Mouse (Mus musculus): ENCODE measurements around the gene Skil. TPM values are rescaled to one million over a fixed set of nuclear protein-coding genes. Genes with fewer than 3 reads are reported as not detected.

Gene Skil
- polyA plus RNA-seq, 1 experiment from 2014 or later: 60.1 TPM

- peak; percentile 78 for DNase-seq (ENCODE audit: low spot score)
- no peaks in the 10 kb centered on the region for H3K9me3 ChIP-seq (ENCODE audit: control insufficient read depth, low read length)
- H3K4me2 ChIP-seq (ENCODE audit: low read depth): no peak overlapping the region
- 16% methylated on average over 14 of the region's 14 CpGs for WGBS
- H3K4me1 ChIP-seq (ENCODE audit: control insufficient read depth, insufficient read depth, low read length): no peaks in the 10 kb centered on the region
- H3K36me3 ChIP-seq (ENCODE audit: control insufficient read depth, insufficient read depth, low read length): no peaks in the 10 kb centered on the region
- H3K9ac ChIP-seq (ENCODE audit: low read length): no peak overlapping the region
- ATAC-seq (ENCODE audit: insufficient read depth, low FRiP score, low TSS enrichment): peak; percentile 68
- H3K27me3 ChIP-seq (ENCODE audit: control insufficient read depth, insufficient read depth, low read length): no peaks in the 10 kb centered on the region; the same call in 1 of the 2 replicates
- no peak overlapping the region for H3K4me3 ChIP-seq (ENCODE audit: low read depth, low read length)
- H3K27ac ChIP-seq (ENCODE audit: low read depth, low read length): no peak overlapping the region
These were observed 50.9 kb downstream of the Skil start for GRCm38 (mm10) chr3:31145641-31146290.

- H3K9ac ChIP-seq (ENCODE audit: low read length): no peak overlapping the region
- H3K36me3 ChIP-seq (ENCODE audit: control insufficient read depth, insufficient read depth, low read length): no peaks in the 10 kb centered on the region
- DNase-seq (ENCODE audit: low spot score) (no peak), ATAC-seq (ENCODE audit: insufficient read depth, low FRiP score, low TSS enrichment) (no peak)
- no peaks in the 10 kb centered on the region for H3K4me1 ChIP-seq (ENCODE audit: control insufficient read depth, insufficient read depth, low read length)
- no peak overlapping the region for H3K4me2 ChIP-seq (ENCODE audit: low read depth)
- H3K27me3 ChIP-seq (ENCODE audit: control insufficient read depth, insufficient read depth, low read length): no peaks in the 10 kb centered on the region; the same call in 1 of the 2 replicates
- 88% methylated on average over 7 of the region's 7 CpGs for WGBS
- H3K9me3 ChIP-seq (ENCODE audit: control insufficient read depth, low read length): no peaks in the 10 kb centered on the region
- H3K27ac ChIP-seq (ENCODE audit: low read depth, low read length): no peak overlapping the region
- H3K4me3 ChIP-seq (ENCODE audit: low read depth, low read length): no peak overlapping the region
These were observed 53.7 kb downstream of the Skil start for GRCm38 (mm10) chr3:31148595-31148994.

GRCm38 (mm10) chr3:31149706-31150105 lies 54.8 kb downstream of the Skil start, which contains the start of gene Cldn11:
TSS of gene Cldn11 (plus strand) at chr3:31149920.
- Histone ChIP-seq H3K4me3 (ENCODE audit: low read depth, low read length) (peak within 1 kb of the TSS; percentile 35), H3K9me3 (ENCODE audit: control insufficient read depth, low read length) (no peaks in the 10 kb centered on the region), H3K4me2 (ENCODE audit: low read depth) (peak within 1 kb of the TSS; percentile 85), H3K9ac (ENCODE audit: low read length) (peak within 1 kb of the TSS; percentile 32; the same call in 1 of the 2 replicates), H3K27me3 (ENCODE audit: control insufficient read depth, insufficient read depth, low read length) (no peaks in the 10 kb centered on the region; the same call in 1 of the 2 replicates), H3K4me1 (ENCODE audit: control insufficient read depth, insufficient read depth, low read length) (no peaks in the 10 kb centered on the region), H3K27ac (ENCODE audit: low read depth, low read length) (no peak within 1 kb of the TSS), H3K36me3 (ENCODE audit: control insufficient read depth, insufficient read depth, low read length) (no peaks in the 10 kb centered on the region)
- ATAC-seq (ENCODE audit: insufficient read depth, low FRiP score, low TSS enrichment) (peak; percentile 91), DNase-seq (ENCODE audit: low spot score) (peak; percentile 83)
- WGBS: under 1% methylated on average over 29 of the region's 33 CpGs

GRCm38 (mm10) chr3:31152108-31152507 lies 57.2 kb downstream of the Skil start:
- H3K27me3 ChIP-seq (ENCODE audit: control insufficient read depth, insufficient read depth, low read length): no peaks in the 10 kb centered on the region; the same call in 1 of the 2 replicates
- H3K4me2 ChIP-seq (ENCODE audit: low read depth): no peak overlapping the region
- H3K4me1 ChIP-seq (ENCODE audit: control insufficient read depth, insufficient read depth, low read length): no peaks in the 10 kb centered on the region
- DNase-seq (ENCODE audit: low spot score) (no peak), ATAC-seq (ENCODE audit: insufficient read depth, low FRiP score, low TSS enrichment) (no peak)
- H3K9ac ChIP-seq (ENCODE audit: low read length): no peak overlapping the region
- H3K27ac ChIP-seq (ENCODE audit: low read depth, low read length): no peak overlapping the region
- 53% methylated on average over 6 of the region's 6 CpGs for WGBS
- no peaks in the 10 kb centered on the region for H3K36me3 ChIP-seq (ENCODE audit: control insufficient read depth, insufficient read depth, low read length)
- H3K9me3 ChIP-seq (ENCODE audit: control insufficient read depth, low read length): no peaks in the 10 kb centered on the region
- no peak overlapping the region for H3K4me3 ChIP-seq (ENCODE audit: low read depth, low read length)

- no peak overlapping the region for H3K4me3 ChIP-seq (ENCODE audit: low read depth, low read length)
- no peak for ATAC-seq (ENCODE audit: insufficient read depth, low FRiP score, low TSS enrichment)
These were observed 61.3 kb downstream of the Skil start for GRCm38 (mm10) chr3:31156126-31156525.

GRCm38 (mm10) chr3:31157776-31158175 lies 62.9 kb downstream of the Skil start:
- no peaks in the 10 kb centered on the region for H3K9me3 ChIP-seq (ENCODE audit: control insufficient read depth, low read length)
- H3K27me3 ChIP-seq (ENCODE audit: control insufficient read depth, insufficient read depth, low read length): no peaks in the 10 kb centered on the region
- no peak for DNase-seq (ENCODE audit: low spot score)
- no peak overlapping the region for H3K9ac ChIP-seq (ENCODE audit: low read length)
- H3K36me3 ChIP-seq (ENCODE audit: control insufficient read depth, insufficient read depth, low read length): no peaks in the 10 kb centered on the region
- H3K4me3 ChIP-seq (ENCODE audit: low read depth, low read length): no peak overlapping the region
- no peak overlapping the region for H3K27ac ChIP-seq (ENCODE audit: low read depth, low read length)
- ATAC-seq (ENCODE audit: insufficient read depth, low FRiP score, low TSS enrichment): no peak
- H3K4me2 ChIP-seq (ENCODE audit: low read depth): no peak overlapping the region
- H3K4me1 ChIP-seq (ENCODE audit: control insufficient read depth, insufficient read depth, low read length): no peaks in the 10 kb centered on the region
- WGBS: 87% methylated on average over 15 of the region's 15 CpGs

More at GRCm38 (mm10) chr3:31156126-31156525, 61.3 kb downstream of the Skil start:
- no peaks in the 10 kb centered on the region for H3K27me3 ChIP-seq (ENCODE audit: control insufficient read depth, insufficient read depth, low read length)
- no peak overlapping the region for H3K27ac ChIP-seq (ENCODE audit: low read depth, low read length)
- 44% methylated on average over 3 of the region's 3 CpGs for WGBS
- no peaks in the 10 kb centered on the region for H3K36me3 ChIP-seq (ENCODE audit: control insufficient read depth, insufficient read depth, low read length)
- no peaks in the 10 kb centered on the region for H3K4me1 ChIP-seq (ENCODE audit: control insufficient read depth, insufficient read depth, low read length)
- no peak for DNase-seq (ENCODE audit: low spot score)
- H3K9me3 ChIP-seq (ENCODE audit: control insufficient read depth, low read length): no peaks in the 10 kb centered on the region
- no peak overlapping the region for H3K9ac ChIP-seq (ENCODE audit: low read length)
- no peak overlapping the region for H3K4me2 ChIP-seq (ENCODE audit: low read depth)

GRCm38 (mm10) chr3:31160046-31160445 lies 65.2 kb downstream of the Skil start:
- Histone ChIP-seq H3K36me3 (ENCODE audit: control insufficient read depth, insufficient read depth, low read length) (no peaks in the 10 kb centered on the region), H3K9me3 (ENCODE audit: control insufficient read depth, low read length) (no peaks in the 10 kb centered on the region), H3K27me3 (ENCODE audit: control insufficient read depth, insufficient read depth, low read length) (no peaks in the 10 kb centered on the region), H3K27ac (ENCODE audit: low read depth, low read length) (no peak overlapping the region), H3K4me1 (ENCODE audit: control insufficient read depth, insufficient read depth, low read length) (no peaks in the 10 kb centered on the region), H3K4me2 (ENCODE audit: low read depth) (no peak overlapping the region), H3K9ac (ENCODE audit: low read length) (no peak overlapping the region), H3K4me3 (ENCODE audit: low read depth, low read length) (no peak overlapping the region)
- no peak for DNase-seq (ENCODE audit: low spot score)
- no peak for ATAC-seq (ENCODE audit: insufficient read depth, low FRiP score, low TSS enrichment)
- WGBS: 89% methylated on average over 10 of the region's 10 CpGs

GRCm38 (mm10) chr3:31161336-31161735 lies 66.5 kb downstream of the Skil start:
- WGBS: 33% methylated on average over 6 of the region's 6 CpGs
- DNase-seq (ENCODE audit: low spot score) (no peak), ATAC-seq (ENCODE audit: insufficient read depth, low FRiP score, low TSS enrichment) (no peak)

GRCm38 (mm10) chr3:31162860-31163259 lies 68.0 kb downstream of the Skil start:
- Histone ChIP-seq H3K4me3 (ENCODE audit: low read depth, low read length) (no peak overlapping the region), H3K4me1 (ENCODE audit: control insufficient read depth, insufficient read depth, low read length) (no peaks in the 10 kb centered on the region), H3K27me3 (ENCODE audit: control insufficient read depth, insufficient read depth, low read length) (no peaks in the 10 kb centered on the region), H3K9ac (ENCODE audit: low read length) (no peak overlapping the region), H3K36me3 (ENCODE audit: control insufficient read depth, insufficient read depth, low read length) (no peaks in the 10 kb centered on the region), H3K4me2 (ENCODE audit: low read depth) (no peak overlapping the region), H3K9me3 (ENCODE audit: control insufficient read depth, low read length) (no peaks in the 10 kb centered on the region), H3K27ac (ENCODE audit: low read depth, low read length) (no peak overlapping the region)
- WGBS: 91% methylated on average over 14 of the region's 14 CpGs
- no peak for ATAC-seq (ENCODE audit: insufficient read depth, low FRiP score, low TSS enrichment)
- DNase-seq (ENCODE audit: low spot score): no peak

More at GRCm38 (mm10) chr3:31161336-31161735, 66.5 kb downstream of the Skil start:
- Histone ChIP-seq H3K9me3 (ENCODE audit: control insufficient read depth, low read length) (no peaks in the 10 kb centered on the region), H3K27ac (ENCODE audit: low read depth, low read length) (no peak overlapping the region), H3K4me1 (ENCODE audit: control insufficient read depth, insufficient read depth, low read length) (no peaks in the 10 kb centered on the region), H3K4me3 (ENCODE audit: low read depth, low read length) (no peak overlapping the region), H3K36me3 (ENCODE audit: control insufficient read depth, insufficient read depth, low read length) (no peaks in the 10 kb centered on the region), H3K4me2 (ENCODE audit: low read depth) (no peak overlapping the region), H3K9ac (ENCODE audit: low read length) (no peak overlapping the region), H3K27me3 (ENCODE audit: control insufficient read depth, insufficient read depth, low read length) (no peaks in the 10 kb centered on the region)
